Mouse (Mus musculus): Measurements from ENCODE around the gene Arhgef18.

The Arhgef18 gene

DNA sequence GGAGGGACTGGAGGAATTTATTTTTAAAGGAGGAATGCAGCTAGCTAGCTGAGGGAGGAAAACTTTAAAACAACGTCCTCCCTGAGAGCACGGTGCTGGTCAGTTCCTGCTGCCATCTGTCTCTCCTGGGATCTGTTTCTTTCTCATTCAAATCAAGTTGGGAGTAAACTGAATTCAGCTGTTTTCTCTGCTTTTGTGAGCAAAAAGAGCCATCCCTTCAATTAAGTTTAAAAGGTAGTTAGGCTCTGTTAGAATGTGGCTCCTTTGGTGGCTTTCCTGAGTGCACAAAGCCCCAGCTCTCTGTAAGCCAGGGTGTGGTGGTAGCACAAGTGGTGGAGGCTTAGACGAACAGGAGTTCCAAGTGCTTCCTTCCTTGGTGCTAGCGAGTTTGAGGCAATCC, 2.4 kb downstream of the Arhgef18 start:
- no peak for DNase-seq (ENCODE audit: low spot score in 2 of 2)

DNA sequence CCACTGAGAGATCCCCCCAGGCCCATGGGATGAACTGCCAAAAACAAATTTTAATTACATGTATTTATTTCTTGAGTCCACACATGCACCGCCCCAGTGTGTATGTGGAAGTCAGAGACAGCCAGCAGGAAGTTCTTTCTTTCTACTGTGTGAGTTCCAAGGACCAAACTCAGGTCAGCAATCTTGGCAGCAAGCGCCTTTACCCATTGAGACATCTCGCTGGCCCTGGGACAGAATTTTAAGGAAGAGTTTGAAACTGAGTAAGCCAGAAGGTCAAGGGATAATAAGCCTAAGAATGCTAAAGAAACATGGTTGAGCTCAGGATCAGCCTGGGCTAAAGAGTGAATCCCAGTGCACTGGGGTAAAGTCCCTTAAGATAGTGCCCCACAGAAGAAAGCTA, 4.8 kb downstream of the Arhgef18 start:
- DNase-seq (ENCODE audit: low spot score in 2 of 2): no peak

DNA sequence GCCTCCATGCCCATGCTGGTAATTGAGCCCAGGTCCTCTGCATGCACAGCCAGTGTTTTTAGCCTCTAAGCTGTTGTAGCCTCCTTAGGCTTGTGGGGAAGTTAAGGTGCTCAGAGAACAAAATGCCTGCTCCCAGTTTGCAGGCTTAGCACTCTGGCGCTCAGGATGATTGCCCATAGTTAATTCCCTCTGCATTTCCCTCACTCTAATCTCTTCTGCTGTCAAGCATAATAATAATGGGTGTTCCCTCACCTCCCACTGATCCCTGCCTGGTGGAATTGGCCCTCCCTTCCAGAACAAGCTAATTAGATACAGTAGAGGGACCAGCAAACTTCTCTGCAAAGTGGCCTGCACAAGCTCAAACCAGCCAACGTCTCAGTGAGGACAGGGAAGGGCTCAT, 7.7 kb downstream of the Arhgef18 start:
- no peak for DNase-seq (ENCODE audit: low spot score in 2 of 2)

DNA sequence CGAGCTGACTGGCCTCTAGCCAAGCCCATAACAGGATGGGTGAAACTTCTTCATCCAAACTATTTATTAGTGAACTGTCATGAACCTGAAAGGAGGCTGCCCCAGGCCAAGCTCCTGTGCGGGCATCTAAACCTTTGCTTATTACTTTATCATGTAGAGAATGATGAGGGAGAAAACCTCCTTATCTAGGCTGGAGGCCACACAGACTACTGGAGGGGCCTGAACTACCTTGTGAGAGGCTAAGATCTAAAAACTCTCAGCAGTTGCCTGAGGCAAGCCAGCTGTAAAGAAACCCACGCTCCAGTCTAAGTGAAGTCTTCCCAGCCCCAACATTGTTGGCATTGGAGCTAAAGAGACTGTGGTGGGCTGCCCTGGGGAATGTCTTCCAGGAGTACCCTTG, 14.6 kb downstream of the Arhgef18 start:
- no peak for DNase-seq (ENCODE audit: low spot score in 2 of 2)

DNA sequence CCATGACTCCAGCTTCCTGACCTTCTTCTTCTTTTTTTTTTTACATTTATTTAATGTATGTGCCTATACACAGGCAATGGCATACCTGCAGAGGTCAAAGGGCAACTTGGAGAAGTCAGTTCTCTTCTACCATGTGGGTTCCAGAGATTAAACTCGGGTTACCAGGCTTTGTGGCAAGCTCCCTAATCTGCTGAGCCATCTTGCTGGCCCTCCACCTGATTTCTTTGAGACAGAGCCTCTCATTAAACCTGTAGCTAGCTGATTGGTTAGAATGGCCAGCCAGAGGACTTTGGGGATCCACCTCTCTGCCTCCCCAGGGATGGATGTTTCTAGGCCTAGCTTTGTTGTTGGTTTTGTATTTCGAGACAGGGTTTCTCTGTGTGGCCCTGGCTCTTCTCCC, 18.3 kb downstream of the Arhgef18 start:
- DNase-seq (ENCODE audit: low spot score in 2 of 2): no peak

DNA sequence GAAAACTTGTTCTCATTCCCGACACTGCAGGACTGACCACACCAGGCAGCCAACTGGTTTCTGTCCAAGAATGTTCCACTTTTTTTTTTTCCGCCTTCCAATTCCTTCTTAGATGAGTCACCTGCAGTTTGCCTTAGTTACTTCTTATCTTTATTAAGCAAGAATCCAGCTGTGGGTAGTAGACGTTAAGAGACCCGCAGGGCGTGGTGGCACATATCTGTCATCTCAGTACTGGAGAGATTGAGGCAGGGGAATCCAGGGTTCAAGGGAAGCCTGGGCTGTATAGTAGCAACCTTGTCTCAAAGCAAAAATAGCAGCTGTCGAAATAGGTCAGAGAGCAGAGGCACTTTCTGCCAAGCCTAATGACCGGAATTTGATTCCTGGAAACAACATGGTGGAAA, 19.1 kb downstream of the Arhgef18 start:
- no peak for DNase-seq (ENCODE audit: low spot score in 2 of 2)

DNA sequence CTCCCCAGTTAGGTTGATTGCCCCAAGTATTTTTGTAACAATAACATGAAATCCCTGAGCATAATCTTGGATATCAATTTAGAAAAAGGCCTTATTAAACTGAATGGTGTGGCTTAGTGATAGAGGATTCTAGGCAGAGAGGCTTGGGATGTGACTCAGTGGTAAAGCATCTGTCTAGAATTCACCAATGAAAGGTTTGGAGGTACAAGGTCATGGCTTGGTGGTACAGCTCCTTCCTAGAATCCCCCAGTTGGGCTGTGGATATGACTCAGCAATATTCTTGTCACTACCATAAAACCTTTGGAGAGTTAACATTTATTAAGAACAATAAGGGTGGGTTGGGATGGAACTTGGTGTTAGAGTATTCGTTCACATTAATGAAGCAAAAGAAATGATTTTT, 20.0 kb downstream of the Arhgef18 start:
- no peak for DNase-seq (ENCODE audit: low spot score in 2 of 2)

DNA sequence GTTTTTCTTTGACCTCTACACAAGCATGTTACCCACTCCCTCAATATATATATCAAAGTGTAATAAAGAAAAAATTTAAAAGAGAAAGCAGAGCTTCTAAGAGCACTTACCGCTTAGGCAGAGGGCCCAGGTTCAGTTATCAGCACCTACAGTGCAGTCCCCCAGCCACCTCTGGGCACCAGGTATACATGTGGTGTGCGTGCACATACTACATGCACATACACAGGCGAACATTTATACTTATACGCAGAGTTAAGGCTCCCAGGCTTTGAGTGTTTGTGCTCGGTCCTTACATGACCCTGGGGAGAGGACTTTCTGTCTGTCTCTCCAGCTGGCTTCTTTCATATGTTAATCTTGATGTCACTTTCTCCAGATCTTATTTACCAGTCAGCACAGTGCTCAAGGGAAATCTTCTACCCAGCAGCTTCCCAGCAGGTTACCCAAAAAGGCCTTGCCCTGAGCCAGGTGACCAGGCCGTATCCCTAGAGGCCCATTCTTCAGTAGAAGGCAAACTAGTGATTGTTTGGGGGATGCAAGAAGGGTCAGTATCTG, 21.9 kb downstream of the Arhgef18 start:
- no peak for DNase-seq (ENCODE audit: low spot score in 2 of 2)

DNA sequence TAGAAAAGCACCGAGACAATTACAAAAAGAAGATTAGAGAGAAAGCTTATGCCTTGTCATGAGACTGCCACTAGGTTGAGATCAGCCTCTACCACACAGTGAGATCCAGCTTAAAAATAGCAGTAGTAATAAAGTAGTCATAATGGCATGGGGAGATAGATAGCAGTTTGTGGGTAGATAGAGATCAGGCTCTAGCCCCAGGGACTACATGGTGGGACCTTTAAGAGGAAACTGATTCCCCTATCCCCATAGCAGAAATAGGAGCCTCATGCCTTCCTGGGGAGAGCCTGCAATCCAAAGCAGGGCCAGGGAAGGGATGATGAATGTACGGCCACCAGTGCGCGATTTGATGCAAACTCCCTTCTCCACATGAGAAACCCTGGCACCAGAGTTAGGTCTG, 22.5 kb downstream of the Arhgef18 start:
- no peak for DNase-seq (ENCODE audit: low spot score in 2 of 2)

DNA sequence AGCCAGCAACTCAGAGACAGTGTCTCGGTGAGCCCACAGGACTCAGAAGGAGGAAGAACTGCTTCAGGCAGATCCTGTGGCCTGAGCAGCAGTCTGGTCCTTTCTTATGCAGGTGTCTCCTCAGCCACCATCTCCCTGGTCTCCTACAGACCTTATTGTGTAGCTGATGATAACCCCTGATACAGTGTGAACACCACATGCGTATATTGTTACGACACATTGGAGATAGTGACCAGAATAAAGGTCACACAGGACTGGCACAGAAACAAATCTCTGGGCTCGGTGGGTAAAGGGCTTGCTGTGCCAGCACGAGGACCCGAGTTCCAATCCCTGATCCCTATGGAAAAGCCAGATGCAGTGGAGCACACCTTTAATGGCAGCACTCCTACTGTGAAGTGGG, 22.9 kb downstream of the Arhgef18 start:
- DNase-seq (ENCODE audit: low spot score in 2 of 2): no peak

DNA sequence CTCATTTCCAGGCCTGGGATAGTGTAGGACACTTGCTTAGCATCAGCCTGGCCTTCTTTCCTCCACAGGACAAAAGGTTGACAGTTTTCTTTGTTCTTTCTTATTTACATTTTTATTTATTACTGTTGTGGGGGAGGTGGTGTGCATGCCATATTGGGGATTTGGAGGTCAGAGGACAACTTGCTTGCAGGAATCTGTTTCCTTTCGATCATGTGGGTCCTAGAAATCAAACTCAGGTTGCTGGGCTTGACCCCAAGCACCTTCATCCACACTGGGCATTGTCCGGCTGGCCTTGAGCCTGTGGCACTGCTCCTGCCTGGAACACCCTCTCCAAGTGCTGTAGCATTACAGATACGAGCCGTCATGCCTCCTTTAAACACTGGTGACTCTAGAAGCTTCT, 24.0 kb downstream of the Arhgef18 start:
- no peak for DNase-seq (ENCODE audit: low spot score in 2 of 2)

DNA sequence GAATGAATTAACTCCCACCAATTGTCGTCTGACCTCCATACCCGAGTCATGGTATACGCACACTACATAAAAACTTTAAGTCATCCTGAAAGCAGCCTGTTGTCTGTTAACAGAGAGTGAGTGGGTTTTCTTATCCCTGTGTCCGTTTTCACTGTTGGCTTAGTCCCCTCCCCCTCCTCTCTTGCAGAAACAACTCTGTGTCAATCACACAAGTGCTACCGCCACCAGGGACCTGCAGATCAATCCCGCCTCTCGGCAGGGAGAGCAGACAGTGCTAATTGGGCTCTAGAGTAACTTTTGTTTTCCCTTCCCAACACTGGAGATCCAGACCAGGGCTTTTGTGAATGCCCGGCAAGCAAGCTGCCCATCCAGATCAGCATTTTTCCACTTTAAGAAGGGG, 24.6 kb downstream of the Arhgef18 start:
- no peak for DNase-seq (ENCODE audit: low spot score in 2 of 2)

DNA sequence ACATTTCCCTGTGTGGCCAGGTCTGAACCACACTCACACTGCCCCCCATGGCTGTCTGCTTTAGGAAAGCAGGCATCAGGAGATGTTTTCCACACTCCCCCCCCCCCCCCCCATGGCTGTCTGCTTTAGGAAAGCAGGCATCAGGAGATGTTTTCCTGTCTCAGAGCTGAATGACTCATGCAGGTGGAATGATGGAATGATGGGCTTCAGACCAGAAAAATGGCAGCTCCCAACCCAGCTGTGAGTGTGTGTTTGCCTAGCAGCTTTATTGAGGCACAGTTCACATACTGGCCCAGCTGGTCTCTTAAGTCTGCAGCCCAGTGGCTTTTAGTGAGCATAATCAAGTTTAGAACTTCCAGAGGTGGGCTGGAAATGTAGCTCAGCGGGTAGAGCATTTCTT, 25.3 kb downstream of the Arhgef18 start:
- DNase-seq (ENCODE audit: low spot score in 2 of 2): no peak

DNA sequence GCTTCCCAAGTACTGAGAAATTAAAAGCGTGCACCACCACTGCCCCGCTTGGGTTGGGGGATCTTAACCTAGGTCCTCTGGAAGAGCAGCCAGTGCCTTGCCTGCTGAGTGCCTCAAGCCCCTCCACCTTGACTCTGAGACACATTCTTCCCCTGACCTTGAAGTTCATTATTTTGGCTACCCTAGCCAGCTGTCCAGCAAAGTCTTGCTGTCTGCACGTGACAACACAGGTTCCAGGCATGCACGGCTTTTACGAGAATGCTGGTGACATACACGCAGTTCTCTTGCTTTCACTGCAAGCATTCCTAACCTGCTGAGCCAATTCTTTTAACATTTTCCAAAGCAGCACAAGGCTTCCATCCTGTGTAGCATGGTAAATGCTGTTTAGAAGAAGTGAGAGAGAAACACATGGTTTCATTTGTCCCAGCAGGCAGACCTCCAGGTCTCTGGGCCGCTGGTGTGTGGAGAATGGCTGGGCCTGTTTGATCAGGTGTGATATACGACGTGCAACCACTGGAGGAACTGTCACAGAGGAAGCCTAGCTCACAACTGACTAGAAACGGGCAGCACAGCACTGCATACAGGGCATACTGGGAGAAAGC, 27.4 kb downstream of the Arhgef18 start:
- no peak for DNase-seq (ENCODE audit: low spot score in 2 of 2)

DNA sequence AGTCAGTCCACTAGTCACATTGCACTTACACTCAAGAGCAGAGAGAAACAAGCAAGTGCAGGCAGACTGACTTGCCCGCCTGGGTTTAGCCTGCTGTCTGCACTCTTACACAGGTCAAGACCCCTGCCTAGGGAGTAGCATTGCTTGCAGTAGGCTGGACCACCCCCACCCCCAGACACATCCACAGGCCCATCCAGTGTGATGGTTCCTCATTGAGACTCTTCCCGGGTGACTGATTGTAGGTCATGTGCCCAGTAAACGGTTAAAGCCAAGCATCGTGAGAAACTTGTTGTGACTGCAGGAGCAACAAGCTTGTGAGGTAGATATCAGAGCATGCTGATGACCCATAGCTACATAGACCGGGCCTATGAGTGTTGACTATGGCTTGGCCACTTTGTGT, 28.7 kb downstream of the Arhgef18 start:
- DNase-seq (ENCODE audit: low spot score in 2 of 2): no peak

DNA sequence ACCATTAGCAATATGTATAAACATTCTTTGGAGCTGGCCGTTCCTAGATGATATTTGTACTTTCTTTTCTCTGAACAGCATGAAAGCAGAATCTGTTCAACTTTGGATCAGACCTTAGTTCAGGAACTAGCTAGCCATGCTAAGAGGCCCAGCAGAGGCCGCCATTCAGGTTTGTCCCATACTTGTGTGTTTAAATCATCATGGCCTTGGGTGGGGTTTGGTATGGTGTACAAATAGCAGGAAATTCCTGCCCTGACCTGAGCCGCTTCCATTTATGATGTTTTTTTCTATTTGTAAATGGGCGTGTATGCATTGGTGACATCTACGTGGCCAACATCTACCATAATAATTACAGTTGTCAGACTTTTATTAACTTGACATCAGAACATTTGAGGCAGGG, 32.4 kb downstream of the Arhgef18 start:
- no peak for DNase-seq (ENCODE audit: low spot score in 2 of 2)

DNA sequence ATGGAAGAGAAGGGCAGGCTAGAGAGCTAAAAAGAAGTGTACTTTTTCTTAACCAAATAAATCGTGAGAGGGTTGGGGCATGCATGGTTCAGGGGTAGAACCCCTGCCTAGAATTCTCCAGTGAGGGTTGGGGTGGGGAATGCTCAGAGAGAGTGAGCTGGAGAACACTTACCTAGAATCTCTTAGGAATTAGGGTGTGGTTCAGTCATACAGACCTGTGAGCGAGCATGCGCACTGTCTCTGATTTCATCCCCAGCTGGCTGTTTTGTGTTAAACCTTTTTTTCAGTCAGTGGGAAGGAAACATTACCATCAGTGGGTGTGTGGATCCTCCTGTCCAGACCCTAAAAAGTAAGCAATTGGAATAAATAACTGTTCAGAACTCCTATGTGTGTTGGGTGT, 33.4 kb downstream of the Arhgef18 start:
- DNase-seq (ENCODE audit: low spot score in 2 of 2): no peak

DNA sequence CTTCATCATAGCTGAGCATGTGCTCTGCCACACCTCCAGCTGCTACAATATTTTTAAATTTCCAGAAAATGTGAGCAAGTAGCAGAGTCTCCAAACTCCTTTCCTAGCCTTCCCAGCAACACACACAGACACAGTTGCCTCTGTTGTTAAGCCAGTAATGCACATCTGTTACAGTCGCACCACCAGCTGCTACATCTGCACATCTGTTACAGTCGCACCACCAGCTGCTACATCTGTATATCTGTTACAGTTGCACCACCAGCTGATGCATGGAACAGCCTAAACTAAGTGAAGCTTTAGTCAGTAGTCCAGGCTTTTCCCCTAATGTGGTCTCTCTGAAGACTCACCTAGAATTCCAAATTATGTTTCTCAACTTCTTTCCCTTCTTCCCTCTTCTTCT, 35.6 kb downstream of the Arhgef18 start:
- DNase-seq (ENCODE audit: low spot score in 2 of 2): no peak

DNA sequence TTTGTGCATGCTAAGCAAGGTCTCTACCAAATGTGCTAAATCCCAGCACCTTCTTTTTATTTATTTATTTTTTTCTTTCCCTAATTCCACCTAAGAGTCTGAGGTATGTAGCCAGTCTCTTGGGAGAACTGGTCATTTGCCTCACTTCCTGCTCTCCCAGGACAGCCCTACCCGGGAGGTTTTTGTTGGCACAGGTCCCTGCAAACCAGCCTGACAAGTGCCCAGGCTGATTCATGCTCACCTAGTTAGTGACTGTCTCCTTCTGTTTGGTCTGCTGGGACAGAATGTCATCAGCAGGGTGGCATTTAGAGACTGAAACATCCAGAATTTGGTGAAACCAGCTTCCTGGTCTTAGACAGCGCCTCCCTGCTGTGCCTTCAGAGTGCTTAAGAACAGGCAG, 37.2 kb downstream of the Arhgef18 start:
- no peak for DNase-seq (ENCODE audit: low spot score in 2 of 2)

DNA sequence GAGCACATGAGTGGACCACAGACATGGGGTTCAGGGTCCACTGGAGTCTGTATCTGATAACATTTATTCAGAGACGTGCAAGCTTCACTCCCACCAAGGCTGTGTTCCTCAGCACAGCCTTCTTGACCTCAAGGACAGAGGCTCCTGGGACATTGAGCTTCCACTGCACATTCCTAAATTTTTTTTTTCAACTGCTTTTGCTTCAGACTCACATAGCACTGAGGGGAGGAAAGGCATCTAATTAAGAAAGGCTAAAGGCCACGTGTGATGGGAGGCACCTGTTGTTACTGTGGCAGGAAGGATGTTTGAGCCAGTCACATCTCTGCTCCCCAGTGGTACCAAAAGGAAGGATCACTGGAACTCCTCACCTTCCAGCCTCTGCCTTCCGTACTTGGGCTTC, 38.3 kb downstream of the Arhgef18 start:
- no peak for DNase-seq (ENCODE audit: low spot score in 2 of 2)

DNA sequence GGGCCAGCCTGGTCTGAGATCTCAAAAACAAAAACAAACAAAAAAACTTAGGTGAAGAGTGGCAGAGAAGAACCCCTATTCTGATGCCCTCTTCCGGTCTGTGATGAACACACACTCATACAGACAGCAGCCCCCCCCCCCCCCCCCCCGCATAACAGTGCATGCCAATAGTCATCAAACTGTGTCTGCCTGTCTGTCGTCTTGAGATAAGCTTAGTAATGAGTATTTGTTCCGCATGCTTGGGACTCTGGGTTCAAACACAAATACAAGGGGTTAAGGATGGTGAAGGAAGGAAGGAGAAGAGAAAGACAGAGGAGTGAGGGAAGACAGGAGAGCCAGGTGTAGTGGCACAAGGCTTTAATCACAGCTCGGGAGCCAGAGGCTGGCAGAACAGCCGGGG, 43.7 kb downstream of the Arhgef18 start:
- no peak for DNase-seq (ENCODE audit: low spot score in 2 of 2)

DNA sequence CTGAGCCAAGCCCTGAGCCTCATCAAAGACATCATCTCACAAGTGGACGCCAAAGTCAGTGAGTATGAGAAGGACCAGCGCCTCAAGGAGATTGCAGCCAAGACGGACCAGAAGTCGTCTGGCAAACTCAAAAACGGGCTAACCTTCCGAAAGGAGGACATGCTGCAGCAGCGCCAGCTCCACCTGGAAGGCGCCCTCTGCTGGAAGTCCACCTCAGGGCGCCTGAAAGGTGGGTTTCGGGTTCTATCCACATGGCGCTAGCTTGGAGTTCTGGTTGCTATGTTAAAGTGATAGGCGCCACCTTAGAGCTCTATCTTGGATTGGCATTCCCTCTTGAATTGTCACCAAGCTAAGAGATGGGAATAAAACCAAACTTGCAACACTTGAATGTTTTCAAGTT, 46.7 kb downstream of the Arhgef18 start:
- DNase-seq (ENCODE audit: low spot score in 2 of 2): no peak

DNA sequence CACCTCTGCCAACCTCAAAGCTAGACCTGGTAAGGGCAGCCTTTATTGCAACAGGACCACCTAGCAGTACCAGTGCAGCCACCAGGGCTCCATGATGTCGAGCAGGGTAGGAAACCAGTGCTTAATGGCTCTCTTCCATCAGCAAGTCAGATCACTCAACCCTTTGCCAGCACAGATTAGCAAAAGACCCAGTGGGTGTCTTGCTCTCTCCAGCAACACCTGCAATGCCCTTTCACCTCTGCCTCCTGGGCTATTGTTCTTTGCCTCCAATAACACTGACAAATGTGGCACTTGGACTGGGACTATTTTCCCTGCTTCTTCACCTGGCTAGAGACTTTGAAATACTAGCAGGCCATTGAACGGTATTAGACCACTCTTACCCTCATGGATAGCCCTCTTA, 56.4 kb downstream of the Arhgef18 start:
- no peak for DNase-seq (ENCODE audit: low spot score in 2 of 2)

DNA sequence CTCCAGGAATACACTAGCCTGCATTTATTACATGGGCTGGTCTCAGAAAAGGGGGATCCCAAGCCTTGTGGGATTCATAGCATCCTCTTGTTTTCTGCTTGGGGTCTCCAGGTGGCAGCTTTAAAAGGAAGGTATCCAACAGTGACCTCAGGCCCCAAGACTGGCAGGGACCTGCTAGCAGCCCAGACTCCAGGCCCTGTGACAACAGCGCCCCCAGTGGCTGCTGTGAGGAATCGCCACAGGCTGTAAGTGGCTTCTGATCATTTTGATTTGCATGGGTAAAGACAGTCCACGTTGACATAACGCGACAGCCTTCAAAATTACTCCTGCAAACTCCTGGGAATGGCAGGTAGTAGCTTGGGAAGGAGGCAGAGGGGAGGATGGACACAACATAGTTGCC, 57.9 kb downstream of the Arhgef18 start:
- peak; percentile 38 to 62 for DNase-seq (ENCODE audit: low spot score in 2 of 2)

Measured in cerebellum, postnatal 4 days (tissue).